Mouse (Mus musculus) lung, postnatal 0 days (tissue): ENCODE measurements around the gene Sema3f. TPM values are rescaled to one million over a fixed set of nuclear protein-coding genes. Genes with fewer than 3 reads are reported as not detected.
A peak's percentile ranks its signal among the peaks of the same experiment; 100 is the strongest.

ENCODE experiments used
- ATAC-seq: fragments of 200-750 bp; cut with Nextera tagmentation; 2 replicates; pipeline ENCODE4 v1.8.0; 2017; ENCODE audit warnings: moderate library complexity
- DNase-seq: peaks from one replicate; pipeline ENCODE4 v3.0.0-alpha.2; 2016; ENCODE audit warnings: low spot score
- H3K27ac ChIP-seq: fragments of 300-500 bp; sonication (generic); 2 replicates; pipeline ENCODE4 v1.5.1; 2014; ENCODE audit warnings: antibody characterized with exemption, mild to moderate bottlenecking, low read length, mixed read lengths
- H3K27me3 ChIP-seq: fragments of 300-500 bp; sonication (generic); replicated peaks from 2 replicates; pipeline ENCODE4 v1.6.1; 2014; ENCODE audit warnings: low read length, mixed read lengths; ENCODE audit not compliant: insufficient read depth
- H3K36me3 ChIP-seq: fragments of 300-500 bp; sonication (generic); 2 replicates; pipeline ENCODE4 v1.6.1; 2014; ENCODE audit warnings: low read length, mixed read lengths; ENCODE audit not compliant: insufficient read depth
- H3K4me1 ChIP-seq: fragments of 300-500 bp; sonication (generic); 2 replicates; pipeline ENCODE4 v1.6.1; 2014; ENCODE audit warnings: antibody characterized with exemption, low read depth, low read length, mixed read lengths; ENCODE audit not compliant: insufficient read depth
- H3K4me2 ChIP-seq: fragments of 300-500 bp; sonication (generic); replicated peaks from 2 replicates; pipeline ENCODE4 v1.6.1; 2014; ENCODE audit warnings: low read depth, mild to moderate bottlenecking, low read length, moderate library complexity, mixed read lengths
- H3K4me3 ChIP-seq: fragments of 300-500 bp; sonication (generic); 2 replicates; pipeline ENCODE4 v1.5.1; 2014; ENCODE audit warnings: low read depth, low read length
- H3K9ac ChIP-seq: fragments of 300-500 bp; sonication (generic); replicated peaks from 2 replicates; pipeline ENCODE4 v1.6.1; 2014; ENCODE audit warnings: low read depth, mild to moderate bottlenecking
- H3K9me3 ChIP-seq: fragments of 300-500 bp; sonication (generic); 2 replicates; pipeline ENCODE4 v1.6.1; 2016; ENCODE audit warnings: low read length, mixed read lengths
- CTCF ChIP-seq: IDR thresholded peaks from 2 replicates; pipeline ENCODE4 v1.5.1; 2016; ENCODE audit warnings: antibody characterized with exemption, mild to moderate bottlenecking
- EP300 ChIP-seq: IDR thresholded peaks from 2 replicates; pipeline ENCODE4 v1.6.1; 2016; ENCODE audit warnings: antibody characterized with exemption, mild to moderate bottlenecking, control low read depth
- WGBS: fragments of 180-500 bp; shearing (Covaris S2); extraction: QIAGEN DNeasy Blood & Tissue Kit; methylation state at CpG from one replicate; pipeline ENCODE4 v1.1.7; 2014; 5-methylcytosine and 5-hydroxymethylcytosine counted together
- polyA plus RNA-seq: library from polyadenylated mRNA; unstranded; fragments of >200 nt; fragmentation: Nextera tagmentation; extraction: Ambion mirVana; gene quantifications from 2 replicates; pipeline ENCODE4 v1.2.1, GENCODE M21; 2015

Sema3f gene
- polyA plus RNA-seq, 1 experiment from 2014 or later, result 24.9 TPM

DNA sequence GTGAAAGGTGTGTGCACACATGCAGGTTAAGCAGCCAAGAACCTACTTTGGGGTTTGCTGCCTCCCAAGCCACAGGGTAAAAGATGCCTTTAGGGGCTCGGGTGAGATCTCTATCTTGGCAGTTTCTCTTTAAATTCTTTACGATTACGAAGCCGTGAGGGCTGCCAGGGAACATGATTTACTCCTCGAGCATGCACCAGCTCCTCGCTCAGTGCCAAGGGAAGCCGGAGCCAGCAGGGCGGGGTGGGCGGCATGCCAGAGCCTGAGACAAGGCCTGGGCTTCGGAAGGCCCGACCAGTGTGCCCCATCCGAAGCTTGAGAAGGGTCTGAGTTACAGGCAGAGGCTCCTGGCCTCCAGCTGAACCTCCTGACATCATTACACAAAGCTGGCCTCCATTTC, 8.7 kb downstream of the Sema3f start:
- peaks cover 7% of the 10 kb centered on the region; the same call in 1 of the 2 replicates for H3K36me3 ChIP-seq
- H3K4me1 ChIP-seq, result peaks cover 69% of the 10 kb centered on the region
- DNase-seq, result peak; percentile 88
- 8% methylated on average over 12 of the region's 12 CpGs for WGBS
- no peaks in the 10 kb centered on the region for H3K9me3 ChIP-seq
- no peak overlapping the region for H3K9ac ChIP-seq
- no peak overlapping the region for H3K4me3 ChIP-seq
- peak overlapping the region; percentile 87; the same call in 1 of the 2 replicates for H3K27ac ChIP-seq
- 0 out of 2 replicates have a peak overlapping the region, but pooled peaks have one; percentile 12 for H3K4me2 ChIP-seq
- peak; percentile 62 for ATAC-seq
- no peaks in the 10 kb centered on the region for H3K27me3 ChIP-seq
- TF ChIP-seq CTCF (no peak), EP300 (0 out of 2 replicates have a peak, but pooled peaks have one; percentile 19)

- Histone ChIP-seq H3K27ac (peak overlapping the region; percentile 87), H3K9ac (no peak overlapping the region), H3K4me3 (no peak overlapping the region), H3K4me2 (no peak overlapping the region), H3K27me3 (no peaks in the 10 kb centered on the region), H3K9me3 (no peaks in the 10 kb centered on the region), H3K36me3 (0 out of 2 replicates have a peak, but pooled peaks cover 3% of the 10 kb centered on the region), H3K4me1 (peaks cover 73% of the 10 kb centered on the region)
- DNase-seq (no peak), ATAC-seq (no peak)
- WGBS, result 39% methylated on average over 6 of the region's 6 CpGs
- TF ChIP-seq CTCF (no peak), EP300 (no peak)
Observed at GRCm38 (mm10) chr9:107700114-107700571, 10.1 kb downstream of the Sema3f start.

- TF ChIP-seq EP300 (no peak), CTCF (peak; percentile 16; the same call in 1 of the 2 replicates)
- DNase-seq, result no peak
- 0 out of 2 replicates have a peak overlapping the region, but pooled peaks have one; percentile 6 for H3K9ac ChIP-seq
Observed at GRCm38 (mm10) chr9:107699376-107699980, 10.8 kb downstream of the Sema3f start.

DNA sequence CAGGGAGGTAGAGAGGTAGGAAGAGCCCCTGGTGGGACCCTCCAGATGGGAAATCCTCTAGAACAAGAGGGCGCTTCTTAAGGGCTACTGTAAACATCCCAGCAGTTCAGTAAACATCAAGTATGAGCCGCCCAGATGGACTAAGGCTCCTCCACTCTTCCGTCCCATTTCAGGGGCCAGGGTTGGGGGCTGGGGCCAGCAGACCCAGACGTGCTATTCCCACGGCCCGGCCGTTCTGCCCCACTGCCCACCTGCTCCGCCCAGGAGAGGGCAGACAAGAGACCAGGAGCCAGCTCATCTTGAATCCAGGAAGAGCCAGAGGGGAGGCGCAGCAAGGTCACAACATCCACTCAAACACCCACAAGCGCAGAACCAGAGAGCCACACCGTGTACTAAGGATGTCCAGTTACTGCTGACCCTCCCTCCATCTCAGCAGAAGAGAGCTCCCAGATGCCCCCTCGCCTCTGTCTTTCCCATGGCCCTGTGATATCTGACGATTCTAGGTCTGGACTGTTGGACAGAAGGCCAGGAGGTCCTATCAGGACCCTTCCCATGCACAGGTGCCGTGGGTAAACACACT, 11.6 kb downstream of the Sema3f start:
- WGBS, result 9% methylated on average over 14 of the region's 14 CpGs
- peak; percentile 56 for TF ChIP-seq CTCF
- TF ChIP-seq EP300, result peak; percentile 58; the same call in 1 of the 2 replicates
- H3K36me3 ChIP-seq, result no peaks in the 10 kb centered on the region
- ATAC-seq (peak; percentile 20; the same call in 1 of the 2 replicates), DNase-seq (peak; percentile 58)
- H3K27ac ChIP-seq, result peak overlapping the region; percentile 87
- no peaks in the 10 kb centered on the region for H3K27me3 ChIP-seq
- peak overlapping the region; percentile 6; the same call in 1 of the 2 replicates for H3K9ac ChIP-seq
- H3K4me3 ChIP-seq, result no peak overlapping the region
- no peaks in the 10 kb centered on the region for H3K9me3 ChIP-seq
- H3K4me2 ChIP-seq, result 0 out of 2 replicates have a peak overlapping the region, but pooled peaks have one; percentile 6
- H3K4me1 ChIP-seq, result peaks cover 73% of the 10 kb centered on the region

More at GRCm38 (mm10) chr9:107699376-107699980, 10.8 kb downstream of the Sema3f start:
- 13% methylated on average over 9 of the region's 9 CpGs for WGBS
- 0 out of 2 replicates have a peak overlapping the region, but pooled peaks have one; percentile 6 for H3K4me2 ChIP-seq
- no peak for ATAC-seq
- no peak overlapping the region for H3K4me3 ChIP-seq
- no peaks in the 10 kb centered on the region for H3K27me3 ChIP-seq
- peaks cover 79% of the 10 kb centered on the region for H3K4me1 ChIP-seq
- H3K36me3 ChIP-seq, result no peaks in the 10 kb centered on the region
- H3K9me3 ChIP-seq, result no peaks in the 10 kb centered on the region
- peak overlapping the region; percentile 87 for H3K27ac ChIP-seq

DNA sequence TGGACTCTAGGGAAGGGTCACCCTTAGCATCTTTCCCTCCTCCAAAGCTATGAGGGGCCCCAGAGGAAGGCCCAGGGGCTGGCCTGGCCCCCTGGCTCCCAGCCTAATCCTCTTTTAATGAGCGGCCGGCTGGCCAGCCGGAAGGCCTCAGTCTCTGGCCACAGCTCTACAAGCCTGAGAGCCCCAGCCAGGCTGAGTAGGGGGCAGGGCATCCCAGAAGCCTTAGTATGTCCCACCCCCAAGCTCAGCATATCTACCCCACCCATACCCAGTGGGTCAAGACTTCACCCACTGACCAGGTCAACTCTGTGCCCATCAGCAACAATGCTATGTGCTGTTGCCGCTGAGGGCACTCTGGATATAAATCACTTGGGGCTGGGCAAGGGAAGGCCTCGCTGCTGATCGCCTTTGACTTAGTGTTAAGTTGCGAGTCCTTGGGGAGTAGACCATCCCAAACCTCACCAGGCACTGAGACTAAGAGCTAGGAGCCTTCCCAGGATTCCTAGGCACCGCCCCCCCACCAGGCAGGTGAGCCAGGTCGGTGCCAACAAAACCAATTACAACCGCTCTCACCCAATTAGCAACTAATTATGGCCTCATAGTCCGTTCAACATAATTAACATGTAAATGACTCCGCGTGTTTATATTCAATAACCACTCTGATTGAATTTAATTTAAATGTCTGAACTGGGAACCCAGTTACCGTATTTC, 12.3 kb downstream of the Sema3f start:
- peak overlapping the region; percentile 6; the same call in 1 of the 2 replicates for H3K9ac ChIP-seq
- no peak for DNase-seq
- 0 out of 2 replicates have a peak overlapping the region, but pooled peaks have one; percentile 4 for H3K4me2 ChIP-seq

More for the DNA sequence above, 12.3 kb downstream of the Sema3f start:
- Histone ChIP-seq H3K36me3 (no peaks in the 10 kb centered on the region), H3K9me3 (no peaks in the 10 kb centered on the region), H3K27me3 (no peaks in the 10 kb centered on the region), H3K27ac (peak overlapping the region; percentile 87), H3K4me1 (peaks cover 66% of the 10 kb centered on the region), H3K4me3 (no peak overlapping the region)
- WGBS, result 32% methylated on average over 14 of the region's 14 CpGs
- ATAC-seq, result peak; percentile 7
- TF ChIP-seq EP300 (no peak), CTCF (no peak)
